Mouse (Mus musculus) limb, embryonic 12.5 days (tissue): ENCODE measurements at regions not wholly inside any gene's neighbourhood (a gene's known extent, or its start where the extent isn't known, plus 50 kb on each side); places are given as distances from the start of the nearest gene placed in this dataset.
A peak's percentile ranks its signal among the peaks of the same experiment; 100 is the strongest.

Experiments used
- ATAC-seq: fragments of 200-750 bp; cut with Nextera tagmentation; 2 replicates; pipeline ENCODE4 v1.8.0; 2017; ENCODE audit warnings: low read depth, moderate TSS enrichment; ENCODE audit not compliant: insufficient number of reproducible peaks, insufficient read depth, low FRiP score, low TSS enrichment
- H3K27ac ChIP-seq: fragments of 300-500 bp; sonication (generic); 2 replicates; pipeline ENCODE4 v1.5.1; 2016; ENCODE audit warnings: mild to moderate bottlenecking, moderate library complexity
- H3K27me3 ChIP-seq: fragments of 300-500 bp; sonication (generic); 2 replicates; pipeline ENCODE4 v1.6.1; 2016; ENCODE audit warnings: mild to moderate bottlenecking, moderate library complexity
- H3K36me3 ChIP-seq: fragments of 300-500 bp; sonication (generic); 2 replicates; pipeline ENCODE4 v1.6.1; 2016; ENCODE audit warnings: mild to moderate bottlenecking, moderate library complexity
- H3K4me1 ChIP-seq: fragments of 300-500 bp; sonication (generic); replicated peaks from 2 replicates; pipeline ENCODE4 v1.6.1; 2016
- H3K4me2 ChIP-seq: fragments of 300-500 bp; sonication (generic); 2 replicates; pipeline ENCODE4 v1.6.1; 2016; ENCODE audit warnings: mild to moderate bottlenecking, moderate library complexity
- H3K4me3 ChIP-seq: fragments of 300-500 bp; sonication (generic); replicated peaks from 2 replicates; pipeline ENCODE4 v1.5.1; 2016; ENCODE audit warnings: mild to moderate bottlenecking
- H3K9ac ChIP-seq: fragments of 300-500 bp; sonication (generic); replicated peaks from 2 replicates; pipeline ENCODE4 v1.6.1; 2016; ENCODE audit warnings: mild to moderate bottlenecking, moderate library complexity
- H3K9me3 ChIP-seq: fragments of 300-500 bp; sonication (generic); 2 replicates; pipeline ENCODE4 v1.6.1; 2016; ENCODE audit warnings: mild to moderate bottlenecking, moderate library complexity
- WGBS: fragments of 180-500 bp; shearing (Covaris S2); methylation state at CpG from one replicate; pipeline ENCODE4 v1.1.7; 2016; 5-methylcytosine and 5-hydroxymethylcytosine counted together

DNA sequence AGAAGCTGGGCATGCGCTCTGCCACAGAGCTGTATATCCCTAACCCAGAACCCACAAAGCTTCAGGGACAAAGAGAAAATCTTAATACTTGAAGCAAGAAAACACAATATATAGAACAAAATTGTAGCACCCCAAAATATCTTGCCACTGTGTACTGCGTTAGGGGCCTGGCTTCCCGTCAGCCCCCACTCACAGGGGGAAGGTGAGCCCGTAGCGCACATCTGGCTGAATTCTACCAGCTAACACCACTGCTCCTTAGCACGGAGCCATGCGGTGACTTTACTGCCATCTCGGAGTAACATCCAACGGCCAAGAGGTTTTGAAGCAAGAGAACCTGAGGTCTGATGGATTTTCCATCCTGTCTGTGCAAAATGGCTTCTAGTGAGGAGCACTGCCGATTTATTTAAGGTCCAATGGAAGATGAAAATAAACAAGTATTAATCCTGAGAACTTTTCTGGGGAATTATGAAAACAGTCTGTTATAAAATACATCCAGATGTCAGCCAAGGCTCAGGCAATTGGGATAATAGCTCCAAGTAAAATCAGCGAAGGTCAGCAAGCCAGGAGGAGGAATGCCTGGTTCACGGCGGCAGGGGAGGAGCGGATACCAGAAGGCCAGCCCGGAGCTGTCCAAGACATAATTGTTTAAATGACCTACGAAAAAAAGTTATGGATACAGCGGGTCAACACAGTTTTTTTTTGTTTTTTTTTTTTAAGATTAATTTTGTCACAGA, 170.0 kb upstream of the Zfp637 start:
- no peak for ATAC-seq
- Histone ChIP-seq H3K27me3 (no peaks in the 10 kb centered on the region), H3K9me3 (no peaks in the 10 kb centered on the region), H3K4me2 (peak overlapping the region; percentile 27; the same call in 1 of the 2 replicates), H3K4me3 (no peak overlapping the region), H3K27ac (peak overlapping the region; percentile 57; the same call in 1 of the 2 replicates), H3K36me3 (no peaks in the 10 kb centered on the region), H3K9ac (no peak overlapping the region), H3K4me1 (peaks cover 24% of the 10 kb centered on the region)
- 23% methylated on average over 17 of the region's 17 CpGs for WGBS

DNA sequence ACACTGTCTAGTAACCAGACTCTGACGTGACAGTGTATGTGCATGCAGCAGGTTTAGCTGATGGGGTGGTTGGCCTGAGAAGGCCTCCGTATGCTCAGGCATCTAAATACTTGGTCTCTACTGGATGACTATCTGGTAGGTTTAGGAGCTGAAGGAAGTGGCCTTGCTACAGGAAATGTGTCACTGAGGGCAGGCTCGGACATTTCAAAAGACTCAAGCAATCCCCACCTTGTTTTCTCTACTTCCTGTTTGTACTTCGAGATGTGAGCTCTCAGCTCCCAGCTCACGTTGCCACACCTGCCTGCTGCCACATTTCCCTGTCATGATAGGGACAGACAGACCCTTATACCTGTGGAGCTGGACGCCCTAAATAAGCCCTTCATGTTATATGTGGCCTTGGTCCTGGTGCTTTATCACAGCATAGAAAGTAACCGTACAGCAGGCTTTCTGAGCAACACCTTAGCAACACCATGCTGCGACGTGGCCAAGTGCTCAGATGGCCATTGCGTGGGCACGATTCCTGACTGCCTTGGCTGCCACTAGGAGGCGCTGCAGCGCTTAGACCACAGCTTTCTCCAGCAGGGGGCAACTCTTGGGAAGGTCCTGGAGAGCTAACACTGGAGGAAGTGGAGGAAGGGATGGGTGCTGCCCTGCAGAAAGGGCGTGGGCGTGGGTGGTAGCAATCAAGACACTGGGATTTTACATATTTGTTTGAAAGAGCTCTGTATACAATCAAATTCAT, 165.8 kb upstream of the Zfp637 start:
- ATAC-seq: no peak
- Histone ChIP-seq H3K27me3 (no peaks in the 10 kb centered on the region), H3K9me3 (no peaks in the 10 kb centered on the region), H3K4me1 (peaks cover 41% of the 10 kb centered on the region), H3K36me3 (no peaks in the 10 kb centered on the region), H3K4me2 (no peak overlapping the region), H3K4me3 (no peak overlapping the region), H3K9ac (no peak overlapping the region), H3K27ac (no peak overlapping the region)
- 57% methylated on average over 15 of the region's 15 CpGs for WGBS

DNA sequence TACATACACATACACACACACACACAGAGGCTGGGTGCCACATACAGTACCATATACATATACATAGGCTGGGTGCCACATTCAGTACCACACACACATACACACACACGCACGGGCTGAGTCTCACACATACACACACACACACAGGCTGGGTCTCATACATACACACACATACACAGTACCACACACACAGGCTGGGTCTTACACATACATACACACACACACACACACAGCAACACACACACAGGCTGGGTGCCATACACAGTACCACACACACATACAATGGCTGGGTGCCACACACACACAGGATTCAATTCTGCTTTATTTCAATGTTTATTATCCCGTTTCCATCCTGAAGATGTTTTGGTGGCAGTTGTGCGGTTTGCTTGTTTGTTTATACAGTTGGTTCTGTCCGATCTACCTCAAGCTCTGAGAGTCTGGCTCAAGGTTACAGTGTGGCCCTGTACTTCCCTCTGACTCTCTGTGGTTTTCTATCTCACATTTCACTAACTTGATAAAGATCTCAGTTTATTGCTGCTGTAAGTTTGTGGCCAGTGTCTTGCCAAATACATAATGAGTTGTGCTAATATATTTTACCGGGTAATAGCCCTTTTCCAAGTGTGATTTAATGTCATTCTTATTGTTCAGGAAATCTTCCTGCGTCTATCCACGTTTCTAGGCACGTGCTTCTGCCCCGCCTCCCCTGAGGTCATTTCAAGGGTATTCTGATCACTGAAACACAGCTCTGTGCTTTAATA, 164.7 kb upstream of the Zfp637 start:
- no peak for ATAC-seq
- no peak overlapping the region for H3K9ac ChIP-seq
- H3K27me3 ChIP-seq: no peaks in the 10 kb centered on the region
- H3K27ac ChIP-seq: no peak overlapping the region
- H3K36me3 ChIP-seq: no peaks in the 10 kb centered on the region
- peaks cover 34% of the 10 kb centered on the region for H3K4me1 ChIP-seq
- H3K4me2 ChIP-seq: no peak overlapping the region
- WGBS: 44% methylated on average over 10 of the region's 10 CpGs
- no peaks in the 10 kb centered on the region for H3K9me3 ChIP-seq
- H3K4me3 ChIP-seq: no peak overlapping the region

DNA sequence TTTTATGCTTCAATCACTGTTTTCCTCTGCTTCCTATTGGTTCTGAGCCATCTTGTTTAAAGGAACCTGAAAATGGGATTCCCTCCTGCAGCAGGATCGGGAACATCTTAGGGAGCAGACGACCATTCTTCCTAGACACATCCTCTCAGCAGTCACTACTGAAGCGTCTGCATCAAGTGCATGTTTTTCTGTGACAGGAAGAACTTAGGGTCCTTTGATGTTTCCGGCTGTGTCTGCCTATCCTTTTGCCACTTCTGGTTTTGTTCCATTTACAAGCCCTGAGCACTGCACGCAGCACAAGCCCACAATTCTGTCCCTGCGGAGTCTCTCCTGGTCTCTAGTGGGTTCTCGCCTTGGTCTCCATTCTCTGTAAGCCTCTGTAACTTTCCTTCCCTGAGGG, 163.9 kb upstream of the Zfp637 start:
- H3K9me3 ChIP-seq: 0 out of 2 replicates have a peak, but pooled peaks cover 5% of the 10 kb centered on the region
- H3K36me3 ChIP-seq: no peaks in the 10 kb centered on the region
- WGBS: 26% methylated on average over 7 of the region's 7 CpGs
- peaks cover 28% of the 10 kb centered on the region for H3K4me1 ChIP-seq
- no peak overlapping the region for H3K4me3 ChIP-seq
- ATAC-seq: no peak
- no peak overlapping the region for H3K9ac ChIP-seq
- no peak overlapping the region for H3K27ac ChIP-seq
- peak overlapping the region; percentile 1; the same call in 1 of the 2 replicates for H3K4me2 ChIP-seq
- no peaks in the 10 kb centered on the region for H3K27me3 ChIP-seq

DNA sequence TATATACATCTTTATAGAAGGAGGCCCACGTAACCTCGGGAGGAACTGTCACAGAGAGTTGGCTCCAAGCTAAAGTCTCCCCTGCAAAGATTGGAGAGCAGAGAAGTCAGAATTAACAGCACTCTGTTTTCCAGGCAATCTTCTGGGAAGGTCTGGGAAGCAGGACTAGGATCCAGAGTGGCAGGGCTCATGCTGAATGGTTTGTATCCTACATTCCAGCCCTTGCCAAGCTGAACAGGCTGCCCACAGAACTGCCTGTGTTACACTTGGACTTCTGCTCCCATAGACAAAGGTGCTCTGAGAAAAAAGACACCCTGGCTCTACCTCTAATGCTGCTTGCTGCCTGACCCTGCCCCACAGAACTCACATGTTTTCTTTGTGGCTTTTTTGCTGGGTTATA, 163.2 kb upstream of the Zfp637 start:
- Histone ChIP-seq H3K4me2 (no peak overlapping the region), H3K9ac (no peak overlapping the region), H3K27ac (no peak overlapping the region), H3K9me3 (0 out of 2 replicates have a peak, but pooled peaks cover 5% of the 10 kb centered on the region), H3K4me1 (peaks cover 20% of the 10 kb centered on the region), H3K4me3 (no peak overlapping the region), H3K27me3 (no peaks in the 10 kb centered on the region), H3K36me3 (no peaks in the 10 kb centered on the region)
- no peak for ATAC-seq
- 36% methylated on average over 2 of the region's 2 CpGs for WGBS

DNA sequence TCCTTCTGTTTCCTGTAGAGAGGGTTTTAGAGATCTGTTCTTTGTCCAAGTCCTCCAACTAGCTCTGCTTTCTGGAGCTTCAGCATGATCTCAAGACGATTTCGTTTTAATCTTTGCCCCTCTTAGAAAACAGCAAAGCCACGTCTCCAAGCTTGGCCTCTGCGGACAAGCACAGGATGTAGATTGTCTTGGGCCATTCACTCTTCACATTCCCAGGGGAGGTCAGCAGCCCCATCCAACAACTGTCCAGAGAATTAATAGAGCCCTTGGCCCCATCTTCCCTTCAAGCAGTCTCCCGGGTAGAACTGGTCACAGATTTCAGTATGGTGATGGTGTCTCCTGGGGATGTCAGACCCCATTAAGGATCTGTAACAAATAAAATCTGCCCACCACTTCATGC, 162.7 kb upstream of the Zfp637 start:
- Histone ChIP-seq H3K4me2 (no peak overlapping the region), H3K36me3 (no peaks in the 10 kb centered on the region), H3K27ac (no peak overlapping the region), H3K4me3 (no peak overlapping the region), H3K9ac (no peak overlapping the region), H3K27me3 (no peaks in the 10 kb centered on the region), H3K9me3 (0 out of 2 replicates have a peak, but pooled peaks cover 5% of the 10 kb centered on the region), H3K4me1 (peaks cover 20% of the 10 kb centered on the region)
- WGBS: 77% methylated on average over 5 of the region's 5 CpGs
- ATAC-seq: no peak

DNA sequence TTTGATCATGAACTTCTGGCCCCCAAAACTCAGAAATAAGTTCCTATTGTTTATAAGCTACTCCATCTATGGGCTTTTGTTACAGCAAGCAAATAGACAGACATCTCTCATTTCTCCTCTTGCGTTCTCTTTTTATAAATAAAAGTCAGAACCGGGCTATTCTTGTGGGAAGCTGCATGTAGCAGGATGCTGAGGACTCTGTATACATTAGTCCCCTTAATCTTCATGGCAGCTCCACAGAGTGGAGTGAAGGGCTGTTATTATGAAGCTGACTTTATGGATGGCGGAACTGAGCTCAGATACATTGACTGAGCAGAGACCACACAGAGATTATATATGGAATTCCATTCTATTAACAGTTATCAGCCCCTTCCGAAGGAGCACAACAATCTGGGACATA, 162.1 kb upstream of the Zfp637 start:
- no peak for ATAC-seq
- H3K4me1 ChIP-seq: peaks cover 20% of the 10 kb centered on the region
- no peak overlapping the region for H3K4me3 ChIP-seq
- H3K4me2 ChIP-seq: no peak overlapping the region
- H3K36me3 ChIP-seq: no peaks in the 10 kb centered on the region
- H3K9me3 ChIP-seq: 0 out of 2 replicates have a peak, but pooled peaks cover 5% of the 10 kb centered on the region
- H3K27ac ChIP-seq: no peak overlapping the region
- 89% methylated on average over 4 of the region's 4 CpGs for WGBS
- no peaks in the 10 kb centered on the region for H3K27me3 ChIP-seq
- H3K9ac ChIP-seq: no peak overlapping the region

DNA sequence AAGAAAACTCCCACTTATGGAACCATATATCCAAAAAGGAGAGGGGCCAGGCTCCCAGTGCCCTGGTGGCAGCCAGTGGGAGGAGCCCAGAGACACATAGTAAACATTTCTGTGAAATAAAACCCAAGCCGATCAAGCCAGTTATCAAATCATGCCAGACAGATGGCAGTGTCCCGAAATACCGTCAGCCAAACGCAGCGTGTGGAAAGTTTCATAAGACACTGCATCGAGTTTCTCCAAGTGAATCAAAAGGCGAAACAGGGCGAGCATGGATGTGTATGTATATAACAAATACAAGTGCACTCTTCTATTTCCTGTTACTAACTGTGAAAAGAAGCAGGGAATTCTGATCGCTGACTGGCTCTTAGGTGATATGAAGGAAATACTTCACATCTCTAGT, 154.8 kb upstream of the Zfp637 start:
- Histone ChIP-seq H3K9ac (no peak overlapping the region), H3K36me3 (no peaks in the 10 kb centered on the region), H3K4me2 (no peak overlapping the region), H3K9me3 (0 out of 2 replicates have a peak, but pooled peaks cover 5% of the 10 kb centered on the region), H3K4me1 (no peaks in the 10 kb centered on the region), H3K27me3 (peaks cover 6% of the 10 kb centered on the region; the same call in 1 of the 2 replicates), H3K27ac (no peak overlapping the region), H3K4me3 (no peak overlapping the region)
- no peak for ATAC-seq
- 84% methylated on average over 9 of the region's 9 CpGs for WGBS

DNA sequence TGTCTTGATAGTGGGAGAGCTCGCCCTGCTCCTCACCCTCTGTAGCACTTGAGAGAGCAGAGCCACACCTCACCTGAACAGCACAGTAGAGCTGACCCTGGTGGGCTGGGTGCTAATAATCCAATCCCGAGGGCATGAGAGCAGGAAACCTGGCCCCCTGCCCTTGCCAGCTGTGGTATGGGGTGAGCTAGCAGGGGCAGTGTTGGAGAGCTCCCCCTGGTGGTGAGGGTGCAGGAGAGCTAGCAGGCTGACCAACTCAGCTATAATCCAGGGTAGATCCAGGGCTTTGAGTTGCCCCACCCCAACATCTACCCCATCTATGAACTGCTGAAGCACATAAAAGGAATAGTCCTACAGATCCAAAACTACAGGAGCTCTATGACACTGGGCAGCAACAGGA, 153.9 kb upstream of the Zfp637 start:
- no peak overlapping the region for H3K9ac ChIP-seq
- H3K27ac ChIP-seq: no peak overlapping the region
- peaks cover 6% of the 10 kb centered on the region; the same call in 1 of the 2 replicates for H3K27me3 ChIP-seq
- no peaks in the 10 kb centered on the region for H3K36me3 ChIP-seq
- 69% methylated on average over 2 of the region's 2 CpGs for WGBS
- H3K9me3 ChIP-seq: no peaks in the 10 kb centered on the region
- no peak overlapping the region for H3K4me3 ChIP-seq
- H3K4me2 ChIP-seq: no peak overlapping the region
- no peak for ATAC-seq
- H3K4me1 ChIP-seq: no peaks in the 10 kb centered on the region

DNA sequence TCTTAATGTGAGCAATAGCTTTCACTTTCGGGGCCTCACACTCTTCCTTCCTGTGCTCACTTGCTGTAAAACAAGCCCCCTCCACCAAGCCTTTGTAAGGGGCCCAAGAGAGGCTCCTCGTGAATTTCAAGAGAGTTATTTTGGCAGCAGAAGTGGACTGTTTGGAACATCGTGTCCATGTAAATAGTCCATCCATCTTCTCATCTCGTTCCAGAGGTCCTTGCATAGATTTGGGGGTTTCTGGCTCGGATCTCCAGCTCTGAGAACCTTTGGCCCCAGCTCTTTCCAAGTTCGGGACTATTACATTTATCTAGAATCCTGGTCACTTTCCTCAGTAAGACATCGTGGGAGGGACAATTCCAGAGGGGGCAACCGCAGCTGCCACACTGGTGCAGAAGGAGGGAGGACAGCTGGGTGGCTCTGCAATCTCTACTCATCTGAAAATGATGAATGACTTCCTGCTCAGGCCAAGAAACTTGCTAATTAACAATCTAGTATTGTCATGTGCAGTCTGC, 152.3 kb upstream of the Zfp637 start:
- 75% methylated on average over 8 of the region's 8 CpGs for WGBS
- Histone ChIP-seq H3K27ac (no peak overlapping the region), H3K4me1 (no peaks in the 10 kb centered on the region), H3K4me3 (no peak overlapping the region), H3K9me3 (no peaks in the 10 kb centered on the region), H3K4me2 (no peak overlapping the region), H3K36me3 (no peaks in the 10 kb centered on the region), H3K27me3 (peaks cover 6% of the 10 kb centered on the region; the same call in 1 of the 2 replicates), H3K9ac (no peak overlapping the region)
- no peak for ATAC-seq

DNA sequence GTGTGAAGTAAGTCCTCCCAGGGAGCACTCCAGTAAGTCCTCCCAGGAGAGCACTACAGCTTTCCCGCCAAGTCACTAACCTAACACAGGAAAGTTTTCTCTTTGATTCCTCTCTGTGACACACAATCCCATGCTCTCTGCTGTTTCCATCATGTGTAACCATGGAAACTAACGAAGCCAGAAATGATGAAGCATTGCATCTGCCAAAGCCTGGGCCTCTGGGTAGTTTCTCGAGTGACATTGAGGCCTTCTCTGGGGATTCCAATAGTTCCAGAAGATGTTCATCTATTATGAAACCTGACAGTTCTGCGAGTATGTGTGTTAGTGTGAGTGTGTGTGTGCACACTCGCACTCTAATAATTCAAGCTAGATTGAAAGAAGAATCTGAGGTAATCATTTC, 140.7 kb upstream of the Zfp637 start:
- H3K4me3 ChIP-seq: no peak overlapping the region
- H3K27me3 ChIP-seq: no peaks in the 10 kb centered on the region
- no peak overlapping the region for H3K9ac ChIP-seq
- no peak overlapping the region for H3K27ac ChIP-seq
- no peak for ATAC-seq
- no peaks in the 10 kb centered on the region for H3K9me3 ChIP-seq
- WGBS: 80% methylated on average over 5 of the region's 5 CpGs
- H3K4me1 ChIP-seq: peaks cover 15% of the 10 kb centered on the region
- H3K36me3 ChIP-seq: no peaks in the 10 kb centered on the region
- no peak overlapping the region for H3K4me2 ChIP-seq
